Mouse (Mus musculus): ENCODE results near the gene Ubtd1. TPM values are rescaled to one million over a fixed set of nuclear protein-coding genes. Genes with fewer than 3 reads are reported as not detected.

Gene Ubtd1
- total and polyA plus RNA-seq, 3 experiments: 9.1 to 15.5 TPM; not detected in 1

DNA sequence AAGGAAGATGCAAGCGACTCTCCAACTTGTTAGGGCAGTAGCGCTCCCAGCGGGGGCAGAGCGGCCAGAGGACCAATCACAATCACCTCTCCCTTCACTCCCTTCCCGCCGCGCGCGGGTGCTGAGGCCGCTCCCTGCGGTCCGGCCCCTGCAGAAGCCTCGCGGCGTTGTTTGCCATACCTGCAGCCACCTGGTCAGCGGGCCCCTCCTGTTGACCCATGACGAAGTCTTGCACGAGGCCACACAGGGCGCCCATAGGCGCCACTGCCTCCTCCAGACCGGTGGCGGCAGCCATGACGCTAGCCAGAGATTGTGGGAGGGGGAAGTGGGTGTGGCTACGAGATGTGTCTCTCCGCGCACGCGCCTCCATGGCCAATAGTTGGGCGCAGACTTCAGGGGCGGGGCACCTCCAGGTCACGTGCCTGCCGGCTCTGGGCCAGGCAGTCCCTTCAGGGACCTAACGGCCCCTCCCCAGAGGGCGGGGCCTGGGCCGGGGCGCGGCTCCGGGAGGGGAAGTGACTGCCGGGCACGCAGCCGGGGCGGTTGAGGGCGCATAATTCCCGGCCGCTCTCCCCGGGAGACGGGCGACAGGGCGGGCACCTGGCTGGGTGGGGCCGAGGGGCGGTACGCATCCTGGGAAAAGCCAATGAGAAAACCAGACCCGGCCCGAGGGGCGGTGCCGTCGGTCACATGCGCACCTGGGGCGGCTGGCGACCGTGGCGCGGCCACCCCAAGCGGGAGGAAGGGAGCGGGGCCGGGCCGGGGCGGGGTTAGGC is 556 bp upstream of the Ubtd1 start, which contains the start of gene Mms19:
Mms19 (minus strand) TSS at position 339 of the 776 bp plus-strand sequence.
- H3K27me3 ChIP-seq (ENCODE audit: control insufficient read depth in 1 of 2, insufficient read depth in 2 of 2, low read length in 2 of 2): no peaks in the 10 kb centered on the region
- peak within 1 kb of the TSS; percentile 49 for H3K27ac ChIP-seq (ENCODE audit: control insufficient read depth, low read depth, low read length)
- H3K36me3 ChIP-seq (ENCODE audit: control insufficient read depth in 1 of 2, insufficient read depth in 2 of 2, low read length in 2 of 2): peaks cover 0 to 10% of the 10 kb centered on the region in 2 experiments; a peak in 2 of 4 replicates
- peak within 1 kb of the TSS; percentile 94 for H3K9ac ChIP-seq (ENCODE audit: control insufficient read depth, low read depth, low read length, poor library complexity, severe bottlenecking)
- no peaks in the 10 kb centered on the region for H3K9me3 ChIP-seq (replicated peaks; ENCODE audit: insufficient read depth, low read length)
- DNase-seq (ENCODE audit: low read depth, low spot score): peak; percentile 100
- H3K79me2 ChIP-seq (ENCODE audit: control insufficient read depth, insufficient read depth, low read length, poor library complexity): peaks cover 26% of the 10 kb centered on the region
- H3K4me3 ChIP-seq (ENCODE audit: control insufficient read depth in 1 of 2, insufficient read depth in 1 of 2, low read depth in 2 of 2, low read length in 2 of 2): peak within 1 kb of the TSS; percentile 86 to 93
- H3K4me1 ChIP-seq (ENCODE audit: control insufficient read depth in 1 of 2, insufficient read depth in 2 of 2, low read length in 2 of 2): peaks cover 0 to 5% of the 10 kb centered on the region in 2 experiments; a peak in 1 of 4 replicates
- TF ChIP-seq TCF12 (IDR thresholded peaks at IDR 0.05; ENCODE audit: low read depth, low read length) (peak; percentile 61; the same call in 1 of the 2 replicates), USF1 (IDR thresholded peaks at IDR 0.05; ENCODE audit: low read depth, low read length) (peak; percentile 97), RAD21 (IDR thresholded peaks at IDR 0.05; ENCODE audit: low read depth, low read length) (no peak), EP300 (IDR thresholded peaks at IDR 0.05; ENCODE audit: low read depth in 1 of 2, low read length in 2 of 2) (no peak), MYC (IDR thresholded peaks at IDR 0.05; ENCODE audit: low read depth, low read length) (0 out of 2 replicates have a peak, but pooled peaks have one; percentile 39), MEF2A (IDR thresholded peaks at IDR 0.05; ENCODE audit: extremely low read depth, insufficient replicate concordance, low read depth, low read length, poor library complexity, severe bottlenecking) (0 out of 2 replicates have a peak, but pooled peaks have one; percentile 19), CHD1 (IDR thresholded peaks at IDR 0.05; ENCODE audit: low read depth, low read length) (no peak), NRF1 (IDR thresholded peaks at IDR 0.05; ENCODE audit: insufficient read depth, low read depth, low read length, poor library complexity, severe bottlenecking) (peak; percentile 86), MAZ (IDR thresholded peaks at IDR 0.05; ENCODE audit: low read depth, low read length) (0 out of 2 replicates have a peak, but pooled peaks have one; percentile 75), ZC3H11A (IDR thresholded peaks at IDR 0.05; ENCODE audit: low read depth, low read length) (no peak), CTCF (IDR thresholded peaks at IDR 0.05 in 2 of 3, conservative IDR thresholded peaks at IDR 0.05 in 1 of 3; ENCODE audit: control insufficient read depth in 1 of 3, insufficient read depth in 1 of 3, low read depth in 2 of 3, low read length in 3 of 3, poor library complexity in 1 of 3, severe bottlenecking in 1 of 3) (0 out of 6 replicates have a peak, but pooled peaks of 1 of the 3 experiments have one; percentile 3), ELF1 (IDR thresholded peaks at IDR 0.05; ENCODE audit: low read depth, low read length) (peak; percentile 60; the same call in 1 of the 2 replicates), NELFE (IDR thresholded peaks at IDR 0.05; ENCODE audit: low read depth, low read length) (peak; percentile 94), UBTF (IDR thresholded peaks at IDR 0.05; ENCODE audit: borderline replicate concordance, insufficient read depth, low read depth, low read length) (no peak), JUND (IDR thresholded peaks at IDR 0.05; ENCODE audit: low read depth, low read length) (no peak), RCOR1 (IDR thresholded peaks at IDR 0.05; ENCODE audit: low read depth, low read length) (0 out of 2 replicates have a peak, but pooled peaks have one; percentile 9), TBP (IDR thresholded peaks at IDR 0.05; ENCODE audit: low read depth, low read length) (peak; percentile 72), MXI1 (IDR thresholded peaks at IDR 0.05; ENCODE audit: low read depth, low read length) (peak; percentile 61; the same call in 1 of the 2 replicates), GATA1 (IDR thresholded peaks at IDR 0.05; ENCODE audit: low read depth, low read length) (no peak), ETS1 (IDR thresholded peaks at IDR 0.05; ENCODE audit: low read depth, low read length) (0 out of 2 replicates have a peak, but pooled peaks have one; percentile 5), POLR2AphosphoS2 (IDR thresholded peaks at IDR 0.05; ENCODE audit: low read length) (peak; percentile 90), MAFK (IDR thresholded peaks at IDR 0.05; ENCODE audit: borderline replicate concordance, low read depth, low read length) (no peak), E2F4 (IDR thresholded peaks at IDR 0.05; ENCODE audit: borderline replicate concordance, low read depth, low read length) (0 out of 2 replicates have a peak, but pooled peaks have one; percentile 71), HCFC1 (IDR thresholded peaks at IDR 0.05; ENCODE audit: low read depth, low read length) (peak; percentile 80), BHLHE40 (IDR thresholded peaks at IDR 0.05; ENCODE audit: borderline replicate concordance, low read depth, low read length) (peak; percentile 92), MAX (IDR thresholded peaks at IDR 0.05; ENCODE audit: low read length) (peak; percentile 99), ZKSCAN1 (IDR thresholded peaks at IDR 0.05; ENCODE audit: low read depth, low read length) (no peak), USF2 (IDR thresholded peaks at IDR 0.05; ENCODE audit: borderline replicate concordance in 1 of 2, insufficient read depth in 1 of 2, low read depth in 1 of 2, low read length in 2 of 2) (peak; percentile 82 to 95), SIN3A (IDR thresholded peaks at IDR 0.05; ENCODE audit: low read length) (peak; percentile 82), ZMIZ1 (IDR thresholded peaks at IDR 0.05; ENCODE audit: low read depth, low read length) (peak; percentile 79), ZNF384 (IDR thresholded peaks at IDR 0.05; ENCODE audit: low read depth, low read length) (no peak), POLR2A (IDR thresholded peaks at IDR 0.05; ENCODE audit: control insufficient read depth in 1 of 2, insufficient read depth in 1 of 2, low read depth in 1 of 2, low read length in 2 of 2, poor library complexity in 1 of 2) (peak; percentile 95 to 96), KAT2A (conservative IDR thresholded peaks at IDR 0.05; ENCODE audit: low read depth, low read length) (no peak; the same call in 1 of the 2 replicates)
